Mouse (Mus musculus) limb, embryonic 14.5 days (tissue): ENCODE measurements around the gene Gm48552. TPM values are rescaled to one million over a fixed set of nuclear protein-coding genes. Genes with fewer than 3 reads are reported as not detected.

Experiments used
- ATAC-seq: fragments of 200-750 bp; cut with Nextera tagmentation; 2 replicates; pipeline ENCODE4 v1.8.0; 2017; ENCODE audit warnings: low read depth, moderate number of reproducible peaks, moderate TSS enrichment; ENCODE audit not compliant: low FRiP score
- DNase-seq: peaks from one replicate; pipeline ENCODE4 v3.0.0-alpha.2; 2015; ENCODE audit warnings: low spot score
- H3K27ac ChIP-seq: fragments of 300-500 bp; sonication (generic); replicated peaks from 2 replicates; pipeline ENCODE4 v1.5.1; 2014; ENCODE audit warnings: low read depth, mild to moderate bottlenecking, low read length, moderate library complexity, mixed read lengths
- H3K27me3 ChIP-seq: fragments of 300-500 bp; sonication (generic); 2 replicates; pipeline ENCODE4 v1.6.1; 2014; ENCODE audit warnings: low read length, mixed read lengths; ENCODE audit not compliant: control insufficient read depth, insufficient read depth
- H3K36me3 ChIP-seq: fragments of 300-500 bp; sonication (generic); 2 replicates; pipeline ENCODE4 v1.6.1; 2014; ENCODE audit warnings: mild to moderate bottlenecking, low read length, moderate library complexity, mixed read lengths; ENCODE audit not compliant: control insufficient read depth, insufficient read depth
- H3K4me1 ChIP-seq: fragments of 300-500 bp; sonication (generic); 2 replicates; pipeline ENCODE4 v1.6.1; 2014; ENCODE audit warnings: antibody characterized with exemption, low read length, mixed read lengths; ENCODE audit not compliant: control insufficient read depth, insufficient read depth
- H3K4me2 ChIP-seq: fragments of 300-500 bp; sonication (generic); replicated peaks from 2 replicates; pipeline ENCODE4 v1.6.1; 2014; ENCODE audit warnings: low read depth, mild to moderate bottlenecking, low read length, moderate library complexity; ENCODE audit not compliant: severe bottlenecking
- H3K4me3 ChIP-seq: fragments of 300-500 bp; sonication (generic); replicated peaks from 2 replicates; pipeline ENCODE4 v1.5.1; 2014; ENCODE audit warnings: low read length
- H3K9ac ChIP-seq: fragments of 300-500 bp; sonication (generic); 2 replicates; pipeline ENCODE4 v1.6.1; 2014; ENCODE audit warnings: mild to moderate bottlenecking, low read depth, low read length, moderate library complexity; ENCODE audit not compliant: severe bottlenecking
- H3K9me3 ChIP-seq: fragments of 300-500 bp; sonication (generic); 2 replicates; pipeline ENCODE4 v1.6.1; 2016; ENCODE audit warnings: low read length; ENCODE audit not compliant: control insufficient read depth
- POLR2A ChIP-seq: fragments of 200-500 bp; IDR thresholded peaks from 2 replicates; pipeline ENCODE4 v1.8.0; 2012; ENCODE audit warnings: inconsistent platforms, mild to moderate bottlenecking, moderate library complexity, borderline replicate concordance; ENCODE audit not compliant: insufficient read depth, insufficient read length; ENCODE audit errors: extremely low read depth
- WGBS: fragments of 180-500 bp; shearing (Covaris S2); extraction: QIAGEN DNeasy Blood & Tissue Kit; methylation state at CpG from one replicate; pipeline ENCODE4 v1.1.7; 2014; 5-methylcytosine and 5-hydroxymethylcytosine counted together
- polyA plus RNA-seq, 2 experiments: library from polyadenylated mRNA; depleted of rRNA in 1 of 2; stranded (reverse) in 1 of 2; unstranded in 1 of 2; fragments of >200 nt; fragmentation: Nextera tagmentation in 1 of 2; extraction: Ambion mirVana in 1 of 2; gene quantifications; 2 replicates each; pipeline versions ENCODE4 v1.2.1 to v1.2.3; 2012 to 2014

The Gm48552 gene
- polyA plus RNA-seq, 2 experiments: 0.99 to 6.8 TPM

DNA sequence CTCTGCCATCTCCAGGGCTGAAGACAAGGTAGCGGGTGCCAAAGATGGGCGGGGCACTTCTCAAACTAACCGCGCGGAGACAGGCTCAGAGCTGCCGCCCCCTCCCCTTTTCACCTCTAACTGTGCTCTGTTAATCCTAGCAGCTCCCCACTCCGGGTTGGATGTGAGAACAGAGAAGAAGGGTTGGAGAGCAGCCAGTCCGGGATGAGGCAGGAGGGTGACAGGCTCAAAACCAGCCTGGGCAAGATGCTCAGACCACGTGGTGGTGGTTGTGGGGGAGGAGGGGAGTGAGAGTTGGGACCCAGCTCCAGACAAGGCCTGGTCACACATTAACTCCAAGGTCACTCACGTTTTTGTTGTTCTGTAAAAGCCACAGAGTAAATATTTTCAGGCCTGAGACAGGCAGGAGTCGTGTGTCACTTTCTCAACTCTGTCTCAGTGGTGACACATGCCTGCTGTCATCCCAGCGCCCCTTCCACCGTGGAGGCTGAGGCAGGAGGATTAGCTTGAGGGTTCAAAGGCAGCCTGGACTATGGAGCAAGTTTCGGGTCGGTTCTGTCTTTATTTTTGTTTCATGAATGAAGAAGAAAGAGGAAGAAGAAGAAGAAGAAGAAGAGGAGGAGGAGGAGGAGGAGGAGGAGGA lies 42.8 kb downstream of the Gm48552 start:
- Histone ChIP-seq H3K27ac (no peak overlapping the region), H3K9ac (no peak overlapping the region)

DNA sequence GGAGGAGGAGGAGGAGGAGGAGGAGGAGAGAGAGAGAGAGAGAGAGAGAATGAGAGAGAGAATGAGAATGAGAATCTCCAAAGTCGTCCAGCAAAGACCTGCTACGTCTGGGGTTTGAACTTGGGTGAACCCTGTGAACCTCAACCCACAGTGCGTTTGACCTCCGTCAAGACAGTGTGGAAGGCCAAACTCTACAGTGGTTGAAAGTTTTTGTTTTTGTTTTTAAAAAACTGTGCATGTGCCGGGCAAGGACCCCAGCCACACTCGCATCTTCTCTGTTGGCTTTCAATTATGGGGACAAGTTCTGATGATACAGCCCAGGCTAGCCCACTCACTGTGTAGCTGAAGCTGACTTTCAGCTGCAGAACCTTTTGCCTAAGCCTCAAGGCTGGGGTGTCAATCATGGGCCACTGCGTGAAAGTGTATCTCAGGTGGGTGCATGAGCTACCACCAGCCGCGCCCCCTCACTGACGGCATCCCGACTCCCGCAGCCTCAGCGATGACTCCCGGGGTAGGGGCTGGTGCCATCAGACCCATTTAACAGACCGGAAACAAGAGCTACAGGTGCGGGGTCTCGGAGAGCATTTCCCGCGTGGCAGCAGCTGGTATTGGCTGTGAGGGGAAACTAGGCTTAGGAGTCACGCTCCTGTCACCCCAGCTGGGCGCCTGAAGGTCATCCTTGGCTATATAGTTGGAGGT lies 43.5 kb downstream of the Gm48552 start:
- no peak for DNase-seq
- H3K4me2 ChIP-seq: peak overlapping the region; percentile 32; the same call in 1 of the 2 replicates
- no peaks in the 10 kb centered on the region for H3K36me3 ChIP-seq
- H3K4me1 ChIP-seq: peaks cover 18% of the 10 kb centered on the region
- H3K9ac ChIP-seq: no peak overlapping the region
- WGBS: 65% methylated on average over 21 of the region's 21 CpGs
- H3K27me3 ChIP-seq: 0 out of 2 replicates have a peak, but pooled peaks cover 4% of the 10 kb centered on the region
- no peak overlapping the region for H3K27ac ChIP-seq
- 0 out of 2 replicates have a peak overlapping the region, but pooled peaks have one; percentile 20 for H3K4me3 ChIP-seq
- no peak for TF ChIP-seq POLR2A
- no peak for ATAC-seq
- no peaks in the 10 kb centered on the region for H3K9me3 ChIP-seq

More for the DNA sequence above, 42.8 kb downstream of the Gm48552 start:
- Histone ChIP-seq H3K27me3 (0 out of 2 replicates have a peak, but pooled peaks cover 4% of the 10 kb centered on the region), H3K36me3 (no peaks in the 10 kb centered on the region), H3K4me1 (peaks cover 20% of the 10 kb centered on the region), H3K4me3 (peak overlapping the region; percentile 77), H3K9me3 (no peaks in the 10 kb centered on the region), H3K4me2 (peak overlapping the region; percentile 75)
- ATAC-seq (no peak), DNase-seq (no peak)
- no peak for TF ChIP-seq POLR2A
- 19% methylated on average over 15 of the region's 15 CpGs for WGBS

DNA sequence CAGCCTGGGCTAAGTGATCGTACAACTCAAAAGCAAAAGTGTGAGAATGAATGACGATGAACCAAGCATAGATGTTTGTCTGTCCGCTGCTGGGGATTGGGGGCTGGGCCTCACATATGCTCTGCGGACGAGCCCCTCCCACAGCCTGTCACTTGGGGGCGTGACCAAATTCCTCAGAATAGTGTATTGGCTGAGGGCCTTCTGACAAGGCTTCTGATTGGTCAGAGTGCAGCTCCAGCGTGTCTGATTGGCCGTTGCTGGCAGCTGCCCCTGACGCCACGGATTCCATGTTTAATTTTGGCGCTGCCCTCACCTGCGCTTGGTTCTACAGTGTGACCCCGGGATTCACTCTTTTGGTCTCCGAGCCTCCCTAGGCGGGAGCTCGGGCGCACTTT lies 44.1 kb downstream of the Gm48552 start:
- ATAC-seq (peak; percentile 88), DNase-seq (peak; percentile 97)
- Histone ChIP-seq H3K36me3 (no peaks in the 10 kb centered on the region), H3K27me3 (0 out of 2 replicates have a peak, but pooled peaks cover 2% of the 10 kb centered on the region), H3K9ac (no peak overlapping the region), H3K9me3 (no peaks in the 10 kb centered on the region), H3K27ac (no peak overlapping the region), H3K4me1 (peaks cover 17% of the 10 kb centered on the region), H3K4me2 (peak overlapping the region; percentile 51), H3K4me3 (peak overlapping the region; percentile 20)
- 4% methylated on average over 17 of the region's 17 CpGs for WGBS
- no peak for TF ChIP-seq POLR2A

DNA sequence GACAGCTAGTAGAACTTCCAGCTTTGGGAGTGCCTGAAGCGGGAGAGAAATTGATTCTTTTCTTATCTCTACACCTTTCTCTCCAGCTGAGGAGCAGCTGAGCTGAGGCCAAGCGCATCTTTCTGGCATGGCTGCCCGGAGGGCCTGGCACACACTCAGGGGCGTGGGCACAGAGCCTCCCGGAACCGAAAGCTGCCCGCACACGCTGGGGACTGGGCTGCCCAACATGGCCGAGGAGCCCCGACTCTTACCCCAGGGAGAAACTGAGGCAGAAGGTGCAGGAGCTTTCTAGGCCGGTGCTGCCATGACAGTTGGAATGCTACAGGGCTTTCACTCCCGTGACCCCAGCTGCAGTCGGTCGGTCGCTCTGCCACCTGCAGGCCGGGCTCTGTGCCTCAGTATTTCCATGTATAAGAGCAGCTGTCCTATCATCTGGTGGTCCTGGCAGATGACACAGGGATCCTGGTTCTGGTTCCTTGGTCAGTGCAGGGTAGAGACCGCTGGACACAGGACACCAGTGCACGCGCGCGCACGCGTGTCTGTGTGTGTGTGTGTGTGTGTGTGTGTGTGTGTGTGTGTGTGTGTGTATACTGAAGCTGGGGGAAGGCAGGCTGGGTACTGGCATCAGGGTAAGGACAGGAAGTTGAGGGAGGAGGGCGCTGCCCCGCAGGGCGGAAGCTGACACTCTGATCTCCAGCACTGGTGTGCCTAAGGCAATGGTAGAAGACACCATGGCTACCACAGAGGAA lies 44.9 kb downstream of the Gm48552 start:
- no peak for ATAC-seq
- no peak overlapping the region for H3K4me2 ChIP-seq
- H3K4me1 ChIP-seq: peaks cover 17% of the 10 kb centered on the region
- H3K27ac ChIP-seq: no peak overlapping the region
- H3K9ac ChIP-seq: no peak overlapping the region
- H3K4me3 ChIP-seq: no peak overlapping the region
- H3K36me3 ChIP-seq: no peaks in the 10 kb centered on the region
- WGBS: 72% methylated on average over 26 of the region's 26 CpGs
- no peaks in the 10 kb centered on the region for H3K27me3 ChIP-seq
- DNase-seq: no peak
- H3K9me3 ChIP-seq: no peaks in the 10 kb centered on the region
- TF ChIP-seq POLR2A: no peak
